Mouse (Mus musculus) cerebellum, postnatal 4 days (tissue): ENCODE results near the gene Mnt.
"Not testable (repeated sequence)": the region's sequence is repeated elsewhere in the genome, so short reads cannot be mapped to it uniquely, and the experiment has no call there.

Source experiments
- DNase-seq, 2 experiments: peaks; one replicate each; pipeline ENCODE4 v3.0.0; 2022; ENCODE audit warnings: low spot score in 2 of 2, mixed read lengths in 1 of 2

Gene Mnt

DNA sequence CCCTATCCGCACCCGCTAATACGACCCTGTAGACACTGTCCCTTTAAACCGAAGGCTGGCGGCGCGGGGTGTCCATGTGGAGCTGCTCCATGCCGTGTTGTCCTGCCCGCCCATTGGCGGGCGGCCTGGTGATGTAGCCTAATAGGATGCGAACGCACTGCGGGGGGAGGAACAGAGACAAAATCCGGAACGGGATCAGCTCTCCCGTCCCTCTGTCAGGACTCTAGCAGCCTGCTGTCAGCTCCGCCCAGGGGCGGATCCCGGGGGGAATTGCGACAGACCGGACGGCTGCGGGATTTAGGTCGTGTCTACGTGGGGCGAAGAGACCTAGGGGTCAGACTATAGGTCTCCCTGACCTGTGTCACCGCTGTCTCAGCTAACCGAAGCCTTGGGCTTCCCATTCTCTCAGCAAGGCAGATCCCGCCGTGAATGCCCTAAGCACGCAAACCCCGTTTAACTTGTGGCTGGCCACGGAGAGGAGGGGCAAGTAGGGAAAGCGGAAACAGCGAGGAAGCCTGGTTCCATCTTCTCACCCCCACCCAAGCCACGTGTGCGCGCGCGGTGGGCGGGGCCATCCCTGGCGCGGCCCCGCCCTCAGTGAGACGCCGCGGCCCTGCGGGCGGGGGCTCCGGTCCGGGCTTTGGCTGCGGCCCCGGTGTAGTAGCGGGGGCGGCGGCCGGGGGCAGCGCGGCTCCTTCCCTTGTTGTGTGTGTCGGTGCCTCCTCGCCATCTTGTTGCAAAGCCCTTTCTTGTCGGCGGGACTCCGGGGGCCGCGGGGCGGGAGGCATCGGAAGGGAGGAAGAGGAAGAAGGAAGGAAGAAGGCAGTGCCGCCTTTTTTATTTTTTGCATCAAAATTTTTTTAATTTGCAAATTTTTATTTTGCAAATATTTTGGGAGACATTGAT, at the start of gene Mnt:
Gene Mnt, plus strand, starts transcription at position 665 of the 906 bp plus-strand sequence.
- peak; percentile 91 to 97 for DNase-seq

DNA sequence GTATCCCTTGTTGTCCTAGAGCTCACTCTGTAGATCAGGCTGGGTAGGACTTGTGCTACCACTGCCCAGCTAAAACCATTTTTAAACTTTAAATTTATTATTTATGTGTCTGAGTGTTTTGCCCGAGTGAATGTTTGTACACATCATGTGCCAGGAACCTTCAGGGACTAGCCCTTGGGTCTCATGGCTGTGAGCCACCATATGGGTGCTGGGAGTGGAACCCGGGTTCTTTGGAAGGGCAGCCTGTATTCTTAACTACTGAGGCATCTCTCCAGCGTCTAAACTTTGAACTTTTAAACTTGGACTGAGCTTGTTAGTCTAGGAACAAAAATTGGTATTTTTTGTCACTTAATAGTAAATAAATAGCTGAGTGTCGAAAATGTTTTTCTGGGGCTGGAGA, 37.8 kb upstream of the Mnt start:
- no peak for DNase-seq

DNA sequence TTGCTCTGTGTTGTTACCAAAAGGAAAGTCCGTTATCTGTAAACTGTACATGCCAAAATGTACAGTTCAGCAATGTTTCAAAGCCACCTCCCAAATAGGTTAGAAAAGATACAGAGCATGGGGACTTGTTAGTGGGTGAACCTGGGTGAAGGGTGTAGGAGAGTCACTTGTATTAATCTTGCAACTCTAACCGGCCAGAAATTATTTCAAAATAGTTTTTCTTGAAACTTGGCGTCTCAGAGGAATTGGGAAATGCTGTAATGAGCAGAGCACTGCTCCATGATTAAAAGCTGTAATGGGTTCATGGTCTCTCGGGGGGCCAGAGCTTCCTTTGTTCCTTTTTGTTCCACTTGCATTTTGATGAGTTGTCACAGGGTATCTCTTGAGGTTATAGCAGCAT, 30.1 kb upstream of the Mnt start:
- no peak for DNase-seq

DNA sequence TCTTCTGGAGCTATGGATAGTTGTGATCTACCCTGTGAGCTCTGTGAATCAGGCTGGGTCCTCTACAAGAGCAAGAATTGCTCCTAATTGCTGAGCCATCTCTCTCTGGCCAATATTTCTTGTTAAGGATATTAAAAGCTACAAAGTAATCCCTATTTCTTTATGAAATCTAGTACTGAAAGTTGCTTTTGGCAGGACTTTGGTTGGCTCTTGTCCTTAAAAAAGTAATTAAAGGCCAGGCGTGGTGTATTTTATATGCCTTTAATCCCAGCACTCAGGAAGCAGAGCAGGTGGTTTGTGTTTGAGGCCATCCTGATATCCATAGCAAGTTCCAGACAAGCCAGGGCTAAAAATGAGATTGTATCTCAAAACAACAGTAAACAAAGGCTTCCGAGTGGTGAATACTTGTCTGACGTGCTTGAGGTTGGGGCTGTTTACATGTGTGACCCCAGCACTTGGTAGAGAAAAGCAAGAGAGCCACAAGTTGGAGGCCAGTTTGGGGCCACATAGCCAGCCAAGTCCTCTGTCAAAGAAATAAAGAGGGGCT, 26.6 kb upstream of the Mnt start:
- no peak for DNase-seq

DNA sequence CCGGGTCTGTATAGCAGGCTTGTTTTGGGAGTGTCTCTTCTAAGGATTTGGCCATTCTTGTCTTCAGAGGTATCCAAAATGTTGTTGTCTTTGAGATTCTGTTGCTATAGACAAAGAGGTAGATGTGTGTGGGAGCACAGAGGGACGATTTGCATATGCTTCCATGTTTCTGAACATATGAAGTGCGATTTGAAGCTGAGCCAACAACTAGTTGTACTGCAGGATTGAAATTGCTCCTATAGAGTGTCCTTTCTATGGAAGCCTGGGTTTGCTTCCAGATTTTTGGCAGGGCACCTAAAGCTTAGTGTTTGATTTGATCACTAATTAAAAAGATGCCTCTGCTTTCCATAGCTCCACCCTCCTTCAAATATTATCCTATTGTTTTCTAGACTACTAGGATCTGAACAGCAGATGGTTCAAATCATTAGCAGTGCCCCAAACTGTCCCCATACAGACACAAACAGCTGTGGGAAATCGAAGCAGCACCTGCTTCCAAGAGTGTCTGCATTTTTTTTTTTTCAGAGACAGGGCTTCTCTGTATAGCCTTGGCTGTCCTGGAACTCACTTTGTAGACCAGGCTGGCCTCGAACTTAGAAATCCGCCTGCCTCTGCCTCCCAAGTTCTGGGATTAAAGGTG, 23.4 kb upstream of the Mnt start:
- no peak for DNase-seq

DNA sequence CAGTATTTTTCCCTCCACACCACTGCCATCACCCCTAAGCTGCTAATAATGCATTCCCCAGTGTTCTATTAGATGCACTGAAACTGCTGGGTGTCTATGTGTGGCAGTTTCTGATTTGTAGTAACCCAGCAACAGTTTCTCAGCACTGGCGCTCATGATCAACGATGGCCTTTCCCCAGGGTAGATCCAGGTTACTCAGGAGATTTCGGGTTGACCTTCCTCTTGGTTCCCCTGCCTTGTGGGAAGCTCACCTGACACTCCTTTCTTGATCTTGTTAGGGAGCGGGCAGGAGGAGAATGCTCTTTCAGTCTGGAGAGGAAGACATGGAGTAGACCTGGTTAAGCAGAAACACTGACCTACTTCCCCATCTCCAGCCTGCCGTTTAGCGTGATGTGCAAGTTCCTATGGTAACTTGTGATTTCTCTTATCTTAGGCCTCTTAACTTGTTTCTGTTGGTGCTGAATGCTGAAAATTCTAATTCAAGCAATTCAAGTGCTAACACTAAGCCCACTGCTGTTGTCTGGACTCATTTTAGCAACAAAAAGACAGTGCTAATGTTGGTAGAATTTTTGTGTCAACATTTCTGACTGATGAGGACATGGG, 22.4 kb upstream of the Mnt start:
- no peak for DNase-seq

DNA sequence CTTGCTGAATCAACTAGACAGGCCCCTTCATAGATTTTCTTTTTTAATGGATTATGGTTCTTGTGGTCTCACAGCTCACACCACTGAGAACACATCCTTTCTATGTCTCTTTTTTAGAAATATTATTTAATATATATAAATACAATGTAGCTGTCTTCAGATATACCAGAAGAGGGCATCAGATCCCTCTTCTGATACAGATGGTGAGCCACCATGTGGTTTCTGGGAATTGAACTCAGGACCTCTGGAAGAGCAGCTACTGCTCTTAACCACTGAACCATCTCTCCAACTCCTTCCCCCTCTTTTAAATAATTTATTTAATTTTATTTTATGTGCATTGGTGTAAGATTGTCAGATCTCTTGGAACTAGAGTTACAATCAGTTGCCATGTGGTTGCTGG, 20.6 kb upstream of the Mnt start:
- no peak for DNase-seq

DNA sequence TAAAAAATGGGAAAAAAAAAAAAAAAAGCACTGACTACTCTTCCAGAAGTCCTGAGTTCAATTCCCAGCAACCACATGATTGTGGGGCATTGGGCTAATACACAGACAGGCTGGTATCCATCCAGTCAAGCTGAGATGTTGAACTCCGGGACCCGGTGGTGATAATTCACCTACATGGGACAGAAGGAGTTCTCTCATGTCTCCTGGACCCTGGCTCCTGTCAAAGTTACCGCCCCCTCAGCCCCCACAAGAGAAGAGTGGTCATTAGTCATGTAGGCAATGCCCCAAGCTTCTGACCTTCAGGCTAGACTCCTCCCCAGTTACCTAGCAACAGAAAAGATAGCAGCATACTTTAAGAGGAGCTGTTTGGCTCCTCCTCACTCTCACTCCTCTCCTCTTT, 19.7 kb upstream of the Mnt start:
- not testable (repeated sequence) for DNase-seq

DNA sequence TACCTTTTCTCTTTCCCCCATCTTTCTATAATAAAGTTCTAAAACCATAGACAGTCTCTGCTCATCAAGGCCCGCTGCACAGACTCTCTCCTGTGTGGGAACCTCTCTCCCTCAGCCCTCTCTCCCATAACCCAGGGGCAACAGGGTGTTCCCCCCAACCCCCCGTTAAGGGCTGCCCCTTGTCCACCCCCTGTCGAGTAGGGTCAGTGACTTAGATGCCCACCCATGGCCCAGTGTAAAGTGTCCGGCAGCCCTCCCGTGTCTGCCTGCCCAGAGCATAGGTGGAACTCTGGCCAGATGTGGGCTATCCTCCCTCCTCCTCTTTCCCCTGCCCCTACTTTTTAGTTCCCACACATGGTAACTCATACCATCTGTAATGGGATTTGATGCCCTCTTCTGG, 19.2 kb upstream of the Mnt start:
- DNase-seq, result no peak

DNA sequence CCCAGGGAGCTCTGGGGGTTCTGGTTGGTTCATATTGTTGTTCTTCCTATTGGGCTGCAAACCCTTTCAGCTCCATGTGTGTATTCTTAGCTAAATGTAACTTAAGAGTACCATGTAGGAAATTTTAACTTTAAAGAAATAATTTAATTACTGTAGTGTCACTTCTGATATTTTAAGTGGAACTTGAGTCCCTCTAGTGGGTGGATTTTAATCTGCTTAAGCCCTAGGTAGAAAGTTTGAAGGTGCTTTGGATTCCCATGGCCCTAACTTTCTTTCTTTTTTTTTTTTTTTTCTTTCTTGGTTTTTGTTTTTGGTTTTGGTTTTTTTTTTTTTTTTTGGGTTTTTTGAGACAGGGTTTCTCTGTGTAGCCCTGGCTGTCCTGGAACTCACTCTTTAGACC, 14.9 kb upstream of the Mnt start:
- no peak for DNase-seq

DNA sequence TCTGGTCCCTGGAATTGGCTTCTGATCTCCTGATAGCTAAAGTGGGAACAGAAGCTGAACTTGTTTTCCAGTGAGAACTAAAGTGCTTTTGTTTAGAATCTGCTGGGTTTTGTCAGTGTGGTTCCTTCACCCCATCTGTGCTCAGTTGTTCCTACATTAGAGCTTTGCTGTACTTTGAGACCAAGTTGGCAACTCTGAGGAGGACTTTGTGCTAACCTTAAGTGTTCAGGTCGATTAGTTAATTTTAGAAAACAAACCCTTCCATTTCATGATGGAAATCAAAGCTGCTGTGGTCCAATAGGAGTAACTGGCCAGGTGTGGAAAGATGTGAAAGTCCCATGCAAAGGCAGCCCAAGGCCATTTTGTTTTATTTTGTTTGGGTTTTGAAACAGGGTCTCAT, 9.8 kb upstream of the Mnt start:
- DNase-seq, result no peak

DNA sequence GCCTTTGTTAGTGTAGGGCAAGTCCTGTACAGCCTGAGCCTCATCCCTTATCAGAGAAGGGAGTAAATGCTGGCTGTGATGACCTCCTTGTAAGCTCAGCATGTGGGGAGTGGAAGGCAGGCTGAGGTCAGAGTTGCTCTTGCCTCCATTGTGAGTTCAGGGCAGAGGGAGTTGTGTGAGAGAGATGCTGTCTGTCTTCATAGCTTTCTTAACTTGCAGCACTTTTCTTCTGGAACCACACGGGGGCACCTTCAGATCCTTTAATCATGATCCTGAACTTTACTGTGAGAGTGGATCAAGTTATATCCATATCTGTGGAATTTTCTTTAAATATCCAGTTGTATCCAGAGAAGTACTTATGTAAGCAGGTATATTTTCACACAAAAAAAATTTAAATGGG, 9.3 kb upstream of the Mnt start:
- DNase-seq, result no peak

DNA sequence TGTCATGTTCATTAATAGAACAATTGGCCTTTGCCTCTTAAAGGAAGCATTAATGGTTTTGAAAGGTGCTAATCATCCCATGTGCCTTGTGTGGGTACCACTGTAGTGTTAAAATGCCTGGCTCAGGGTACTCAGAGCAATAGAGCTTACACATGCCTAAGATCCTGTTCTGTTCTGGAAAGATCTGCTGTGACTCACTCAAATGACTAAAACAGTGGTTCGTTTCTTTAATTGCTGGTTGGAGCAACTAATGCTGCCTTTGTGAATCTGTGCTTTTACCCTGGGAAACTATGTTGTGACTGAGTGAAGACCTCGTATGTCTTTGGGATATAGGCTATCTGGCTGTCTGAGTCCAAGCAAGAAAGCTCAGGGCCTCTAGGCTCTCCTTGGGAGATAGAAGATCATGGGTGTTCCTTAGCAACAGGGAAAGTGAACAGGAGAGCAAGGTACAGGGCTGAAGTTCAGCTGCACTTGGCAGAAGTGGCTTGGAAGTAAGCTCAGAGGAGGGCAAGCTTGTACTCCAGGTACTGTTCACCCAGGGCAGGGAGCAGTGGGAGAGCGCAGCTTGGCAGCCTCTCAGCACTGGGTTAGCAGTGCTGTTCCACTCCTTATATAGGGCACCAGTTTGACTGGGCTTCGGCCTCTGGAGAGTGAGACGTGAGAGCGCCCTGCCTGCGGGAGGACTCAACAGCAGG, 7.8 kb upstream of the Mnt start:
- no peak for DNase-seq

DNA sequence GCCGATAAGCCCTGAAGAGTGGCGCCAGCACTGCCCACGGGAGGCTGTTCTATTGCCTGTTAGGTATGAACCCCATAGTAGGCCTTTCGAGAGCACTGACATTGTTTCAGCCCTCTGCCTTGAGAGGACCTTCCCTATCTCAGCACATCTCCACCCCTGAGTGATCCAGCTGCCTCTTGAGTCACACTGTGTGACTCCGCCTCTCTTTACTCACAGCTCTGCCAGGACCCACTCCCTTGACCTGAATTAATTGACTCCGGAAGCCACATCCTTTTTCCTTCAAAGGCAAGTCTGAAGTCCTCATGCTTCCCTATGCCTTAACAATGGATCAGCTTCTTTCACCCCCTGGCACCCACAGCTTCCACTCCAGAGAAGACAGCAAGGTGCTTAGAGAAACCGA, 4.6 kb upstream of the Mnt start:
- DNase-seq, result no peak

DNA sequence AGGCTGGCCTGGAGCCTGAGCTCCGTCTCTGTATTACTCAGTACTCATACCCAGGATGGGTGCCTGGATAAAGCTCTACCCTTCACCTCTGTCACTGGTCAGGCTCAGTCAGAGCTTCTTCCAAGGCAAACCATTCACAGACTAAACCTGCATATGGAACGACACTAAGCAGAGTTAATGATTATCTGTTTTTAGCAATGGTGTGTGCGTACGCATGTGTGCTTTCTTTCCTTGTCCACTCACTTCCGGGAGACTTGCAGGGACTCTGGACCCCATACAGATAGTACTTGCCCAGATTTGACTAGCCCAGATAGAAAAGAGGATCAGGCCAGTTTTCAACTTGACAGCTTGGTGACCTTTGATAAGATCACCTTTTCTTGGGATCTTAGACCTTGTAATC, 4.0 kb upstream of the Mnt start:
- DNase-seq, result no peak

DNA sequence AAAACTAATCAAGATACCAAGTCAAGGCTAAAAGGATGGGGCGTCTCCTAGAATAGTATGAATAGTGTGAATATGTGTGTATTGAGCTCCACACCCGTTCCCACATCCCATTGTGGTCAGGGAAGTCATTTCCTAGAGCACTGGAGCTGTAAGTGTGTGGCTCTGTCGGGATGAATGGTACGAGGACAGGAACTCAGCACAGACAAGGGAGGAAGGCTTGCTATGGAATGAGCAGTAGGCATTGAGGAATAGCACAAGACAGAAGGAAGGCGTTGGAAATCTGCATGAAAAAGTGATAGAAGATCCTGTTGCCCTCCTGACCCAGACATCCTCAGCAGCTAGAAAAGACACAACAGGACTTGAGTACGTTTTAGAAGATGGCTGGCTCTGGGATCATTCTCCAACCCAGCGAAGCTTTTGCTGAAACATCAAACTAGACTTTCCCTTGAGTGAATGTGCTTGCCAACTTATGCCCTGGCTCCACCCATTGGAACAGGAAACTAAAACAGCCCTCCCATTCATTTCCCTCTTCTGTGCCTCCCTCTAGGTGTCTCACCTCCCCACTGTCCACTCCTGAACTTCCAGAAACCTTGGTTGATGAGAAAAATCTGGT, 2.8 kb upstream of the Mnt start:
- no peak for DNase-seq

DNA sequence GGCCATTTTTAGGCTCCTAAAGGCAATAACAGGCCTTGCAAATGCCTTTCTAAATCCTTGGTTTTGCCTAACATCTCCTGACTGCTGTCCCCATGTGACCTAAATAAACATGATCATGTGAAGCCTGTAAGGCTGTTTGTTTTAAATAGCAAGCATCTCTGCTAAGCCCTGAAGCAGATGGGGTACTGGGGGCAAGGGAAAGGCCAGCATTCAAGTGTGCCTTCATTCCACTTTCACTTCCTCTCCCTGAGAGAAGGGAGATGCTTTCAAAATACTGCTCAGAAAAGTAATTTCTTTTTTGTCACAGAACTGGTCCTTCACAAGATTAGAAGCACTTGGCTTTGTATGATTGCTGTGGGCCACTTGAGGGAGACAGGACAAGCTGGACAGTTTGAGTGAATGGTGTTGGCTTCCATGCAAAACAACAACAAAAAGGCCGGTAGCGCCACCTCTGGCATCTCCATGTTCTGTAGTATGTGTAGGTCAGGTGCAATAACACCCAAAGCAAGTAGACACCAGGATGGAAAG, 2.3 kb upstream of the Mnt start:
- DNase-seq, result no peak

DNA sequence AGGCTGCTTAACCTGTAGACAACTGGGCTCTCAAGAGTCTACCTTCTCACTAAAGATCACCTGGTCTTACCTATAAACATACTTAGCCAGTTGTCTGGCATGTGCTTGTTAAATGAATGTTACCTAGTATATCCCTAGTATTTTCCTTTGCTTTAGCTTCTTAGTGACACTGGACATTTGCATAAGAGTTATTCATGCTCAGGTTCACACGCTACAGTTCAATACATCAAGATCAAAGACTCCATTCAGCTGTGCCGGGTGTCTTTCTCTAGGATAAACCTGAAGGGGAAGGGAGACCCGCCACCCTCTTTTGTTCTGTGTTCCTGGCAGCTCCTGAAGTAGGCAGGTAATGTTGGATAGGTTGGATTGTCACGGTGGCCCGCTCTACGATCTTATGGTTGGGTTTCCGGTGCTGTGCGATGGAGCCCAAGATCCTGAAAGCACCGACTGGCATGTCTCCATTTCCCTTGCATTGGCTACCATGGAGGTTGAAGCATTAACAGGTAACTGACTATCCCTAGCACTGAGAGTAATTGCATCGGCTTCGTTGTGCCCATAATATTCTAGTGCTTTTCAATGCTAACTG, 1.7 kb upstream of the Mnt start:
- no peak for DNase-seq

DNA sequence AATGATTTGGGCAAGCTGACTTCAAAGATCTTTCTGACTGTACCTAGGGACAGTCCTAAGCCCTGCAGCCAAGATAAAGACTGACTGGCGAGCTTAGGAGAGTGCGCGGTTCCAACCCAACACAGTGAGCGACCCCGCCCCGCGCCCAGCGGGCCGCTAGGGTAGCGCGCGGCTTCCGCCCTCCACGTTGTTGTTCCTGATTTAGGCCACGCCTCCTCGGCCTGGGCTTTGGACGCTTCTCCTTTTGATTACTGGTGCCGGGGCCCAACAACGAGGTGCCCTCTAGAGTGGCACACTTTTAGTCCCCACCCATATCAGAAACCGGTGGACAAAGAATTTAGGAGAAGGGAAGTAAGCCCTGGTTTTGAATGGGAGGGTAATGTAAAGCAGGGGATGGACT, 908 bp upstream of the Mnt start:
- peak in 1 of 2 experiments; percentile 75 for DNase-seq

DNA sequence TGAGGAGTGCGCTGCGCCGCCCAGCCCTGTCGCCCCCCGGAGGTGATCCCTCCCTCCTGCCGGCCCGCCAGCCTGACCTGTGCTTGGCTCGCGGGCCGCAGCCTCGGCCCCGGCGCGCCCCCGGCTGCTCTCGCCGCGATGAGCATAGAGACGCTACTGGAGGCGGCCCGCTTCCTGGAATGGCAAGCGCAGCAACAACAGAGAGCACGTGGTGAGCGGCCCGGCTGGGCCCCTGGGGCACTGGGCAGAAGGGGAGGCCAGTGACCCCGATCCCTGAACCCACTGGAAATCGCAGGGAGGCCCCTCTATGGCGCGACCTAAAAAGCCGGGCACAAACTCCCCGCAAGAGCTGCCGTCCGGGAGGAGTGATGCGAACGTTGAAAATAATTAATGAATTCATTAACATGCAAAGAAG, 478 bp downstream of the Mnt start:
- peak in 1 of 2 experiments; percentile 57 for DNase-seq
